Mouse (Mus musculus): ENCODE data around the gene Cdc7.

DNA sequence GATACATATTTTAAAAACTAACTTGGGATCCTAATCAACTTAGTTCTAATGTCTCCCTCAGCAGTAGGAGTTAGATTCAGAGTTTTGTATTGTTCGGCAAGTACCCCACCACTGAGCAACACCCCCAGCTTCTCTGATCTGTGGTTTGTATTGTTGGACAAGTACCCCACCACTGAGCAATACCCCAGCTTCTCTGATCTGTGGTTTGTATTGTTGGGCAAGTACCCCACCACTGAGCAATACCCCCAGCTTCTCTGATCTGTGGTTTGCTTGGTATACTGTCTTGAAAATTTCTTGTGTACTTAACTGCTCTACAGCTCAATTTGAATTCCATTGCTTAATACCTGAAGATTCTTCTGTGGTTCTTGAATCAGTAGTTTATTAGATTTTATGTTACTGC is 3.5 kb downstream of the Cdc7 start:
- TF ChIP-seq POLR2A (IDR thresholded peaks at IDR 0.05; ENCODE audit: extremely low read depth, insufficient read depth, low read length) (no peak), CTCF (IDR thresholded peaks at IDR 0.05; ENCODE audit: low read depth, low read length) (no peak)

All from liver, adult 2 months (tissue).